Mouse (Mus musculus): ENCODE measurements around the gene Mob1b.

- TF ChIP-seq CTCF (IDR thresholded peaks at IDR 0.05; ENCODE audit: low read depth) (no peak), EP300 (IDR thresholded peaks at IDR 0.05; ENCODE audit: low read depth) (peak; percentile 29; the same call in 1 of the 2 replicates)
Measured at GRCm38 (mm10) chr5:88674703-88675442, 45.8 kb upstream of the Mob1b start.
